Mouse (Mus musculus) stomach, postnatal 0 days (tissue): ENCODE data around the gene Rnf38.

Source experiments
- CTCF ChIP-seq: IDR thresholded peaks from 2 replicates; pipeline ENCODE4 v1.5.1; 2016; ENCODE audit warnings: antibody characterized with exemption, low read depth, mild to moderate bottlenecking, moderate library complexity
- EP300 ChIP-seq: optimal IDR thresholded peaks from 2 replicates; pipeline ENCODE3; 2016; ENCODE audit warnings: antibody characterized with exemption

DNA sequence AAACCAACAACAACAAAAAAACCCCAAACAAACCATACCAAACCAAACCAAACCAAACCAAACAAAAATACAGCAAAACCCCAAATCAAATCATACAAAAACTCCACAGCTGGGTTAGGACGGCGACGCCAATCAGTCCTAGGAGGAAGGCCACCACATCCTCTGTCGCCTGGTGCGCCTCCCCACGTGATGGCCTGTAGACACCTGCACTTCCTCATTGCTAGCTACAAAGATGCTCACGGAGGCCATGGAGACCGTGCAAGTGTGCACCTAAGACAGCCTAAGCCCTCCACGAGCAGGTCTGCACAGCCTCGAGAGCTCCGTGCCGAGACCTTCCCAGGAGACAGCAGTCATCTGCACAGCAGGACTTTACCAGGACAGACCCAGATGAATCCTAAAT is 106.8 kb downstream of the Rnf38 start:
- TF ChIP-seq EP300, result no peak
- no peak for TF ChIP-seq CTCF
